Mouse (Mus musculus): ENCODE results near the gene Tuba8.

GRCm38 (mm10) chr6:121214667-121215330 is 4.3 kb downstream of the Tuba8 start:
- TF ChIP-seq POLR2A (IDR thresholded peaks at IDR 0.05; ENCODE audit: extremely low read depth, insufficient read depth, low read length): no peak
- TF ChIP-seq CTCF (IDR thresholded peaks at IDR 0.05; ENCODE audit: low read depth, low read length): no peak

All from liver, adult 2 months (tissue).